Mouse (Mus musculus): ENCODE measurements at regions not wholly inside any gene's neighbourhood (a gene's known extent, or its start where the extent isn't known, plus 50 kb on each side); places are given as distances from the start of the nearest gene placed in this dataset.

GRCm38 (mm10) chr3:60138319-60138718 lies 56.6 kb downstream of the Sucnr1 start:
- CTCF ChIA-PET, result no interaction called here

- CTCF ChIA-PET, result interaction anchor here (0.7 kb wide), 1 partner anchor 175 kb away, joined by 3 read pairs; no protein-coding TSS in a partner anchor
Measured at GRCm38 (mm10) chr3:60159865-60160264, 78.2 kb downstream of the Sucnr1 start.

GRCm38 (mm10) chr3:60167633-60168032 lies 86.0 kb downstream of the Sucnr1 start:
- CTCF ChIA-PET, result no interaction called here

- CTCF ChIA-PET, result no interaction called here
Measured at GRCm38 (mm10) chr3:60168135-60168926, 86.7 kb downstream of the Sucnr1 start.

GRCm38 (mm10) chr3:60169606-60170005 lies 87.9 kb downstream of the Sucnr1 start:
- CTCF ChIA-PET, result no interaction called here

GRCm38 (mm10) chr3:60184481-60184880 lies 102.8 kb downstream of the Sucnr1 start:
- CTCF ChIA-PET, result no interaction called here

- CTCF ChIA-PET, result no interaction called here
Measured at GRCm38 (mm10) chr3:60196031-60196430, 114.4 kb downstream of the Sucnr1 start.

- CTCF ChIA-PET, result no interaction called here
Measured at GRCm38 (mm10) chr3:60207936-60208335, 126.3 kb downstream of the Sucnr1 start.

GRCm38 (mm10) chr3:60218938-60219337 lies 137.3 kb downstream of the Sucnr1 start:
- CTCF ChIA-PET, result no interaction called here

GRCm38 (mm10) chr3:60240664-60241063 lies 159.0 kb downstream of the Sucnr1 start:
- CTCF ChIA-PET, result no interaction called here

GRCm38 (mm10) chr3:60266666-60267415 lies 185.2 kb downstream of the Sucnr1 start:
- CTCF ChIA-PET, result no interaction called here

GRCm38 (mm10) chr3:60267416-60268174 lies 185.9 kb downstream of the Sucnr1 start:
- CTCF ChIA-PET, result no interaction called here

GRCm38 (mm10) chr3:60270463-60270862 lies 188.8 kb downstream of the Sucnr1 start:
- CTCF ChIA-PET, result interaction anchor here (0.6 kb wide), 1 partner anchor 957 kb away, joined by 5 read pairs; no protein-coding TSS in a partner anchor

GRCm38 (mm10) chr3:60273744-60274143 lies 192.1 kb downstream of the Sucnr1 start:
- CTCF ChIA-PET, result no interaction called here

- CTCF ChIA-PET, result interaction anchor here (0.7 kb wide), 1 partner anchor 167 kb away, joined by 4 read pairs; no protein-coding TSS in a partner anchor
Measured at GRCm38 (mm10) chr3:60275249-60275838, 193.7 kb downstream of the Sucnr1 start.

GRCm38 (mm10) chr3:60277791-60278190 lies 194.8 kb upstream of the Mbnl1 start:
- CTCF ChIA-PET, result no interaction called here

- CTCF ChIA-PET, result interaction anchor here (0.6 kb wide), 1 partner anchor 648 kb away, joined by 4 read pairs; no protein-coding TSS in a partner anchor
Measured at GRCm38 (mm10) chr3:60281229-60281628, 191.4 kb upstream of the Mbnl1 start.

- CTCF ChIA-PET, result no interaction called here
Measured at GRCm38 (mm10) chr3:60281959-60282495, 190.6 kb upstream of the Mbnl1 start.

GRCm38 (mm10) chr3:60292142-60292541 lies 180.5 kb upstream of the Mbnl1 start:
- CTCF ChIA-PET, result no interaction called here

- CTCF ChIA-PET, result no interaction called here
Measured at GRCm38 (mm10) chr3:60292940-60293339, 179.7 kb upstream of the Mbnl1 start.

GRCm38 (mm10) chr3:60305399-60305798 lies 167.2 kb upstream of the Mbnl1 start:
- CTCF ChIA-PET, result no interaction called here

GRCm38 (mm10) chr3:60310402-60310801 lies 162.2 kb upstream of the Mbnl1 start:
- CTCF ChIA-PET, result no interaction called here

All from spleen, embryonic (tissue).